Mouse (Mus musculus) lung, adult 2 months (tissue): ENCODE results near the gene Kcnn1.

Source experiments
- CTCF ChIP-seq: fragments of 200-500 bp; IDR thresholded peaks from 2 replicates; pipeline ENCODE4 v1.5.1; 2011; ENCODE audit warnings: mild to moderate bottlenecking, low read length, control low read depth; ENCODE audit not compliant: insufficient read depth
- POLR2A ChIP-seq: fragments of 200-500 bp; IDR thresholded peaks from 2 replicates; pipeline ENCODE4 v1.6.1; 2011; ENCODE audit warnings: low read depth, mild to moderate bottlenecking, control low read depth, low read length, borderline replicate concordance; ENCODE audit errors: extremely low read depth

- TF ChIP-seq CTCF = no peak
- no peak for TF ChIP-seq POLR2A
These were observed 30.7 kb downstream of the Kcnn1 start for GRCm38 (mm10) chr8:70832371-70832770.
